Mouse (Mus musculus): ENCODE measurements around the gene Ctnna2.

DNA sequence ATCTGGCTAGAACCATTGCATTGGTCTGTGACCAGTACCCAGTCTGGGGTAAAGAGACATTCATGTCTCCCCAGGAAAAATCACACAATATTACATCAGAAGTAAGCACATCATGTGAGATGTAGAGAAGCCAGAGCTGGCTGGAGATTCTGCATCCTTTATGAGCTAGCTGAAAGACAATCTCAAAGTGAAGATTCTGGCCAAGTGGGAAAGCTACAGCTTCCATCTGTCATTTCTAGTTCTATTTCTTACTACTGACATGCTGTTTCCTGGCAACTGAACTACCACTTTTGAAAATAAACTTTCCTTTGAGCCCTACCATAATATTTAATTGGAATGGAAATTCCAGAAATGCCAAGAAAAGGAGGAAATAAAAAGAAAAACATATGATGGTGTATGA lies 285.4 kb downstream of the Ctnna2 start:
- no peak for TF ChIP-seq CTCF (conservative IDR thresholded peaks at IDR 0.05; ENCODE audit: low read length)
- TF ChIP-seq POU5F1 (IDR thresholded peaks at IDR 0.05; ENCODE audit: borderline replicate concordance, low read length) = no peak
- no peak for TF ChIP-seq NANOG (IDR thresholded peaks at IDR 0.05; ENCODE audit: borderline replicate concordance, low read length)

All from E14TG2a.4 (cell line).